Mouse (Mus musculus) layer of hippocampus, adult 2 months (tissue): Measurements from ENCODE around the gene Gtf3c1. TPM values are rescaled to one million over a fixed set of nuclear protein-coding genes. Genes with fewer than 3 reads are reported as not detected.

Experiments
- DNase-seq, 2 experiments: peaks; one replicate each; pipeline ENCODE4 v3.0.0; 2022; ENCODE audit warnings: low spot score in 2 of 2
- H3K27ac ChIP-seq: fragments of 200-600 bp; 2 replicates; pipeline ENCODE4 v1.8.1; 2022
- H3K4me3 ChIP-seq: fragments of 200-600 bp; 2 replicates; pipeline ENCODE4 v1.8.1; 2022; ENCODE audit warnings: mild to moderate bottlenecking
- CTCF ChIP-seq: fragments of 200-600 bp; conservative IDR thresholded peaks from 2 replicates; pipeline ENCODE4 v1.8.1; 2022; ENCODE audit warnings: antibody characterized with exemption, mild to moderate bottlenecking, moderate library complexity
- long read RNA-seq, 2 experiments: library from polyadenylated mRNA; stranded (forward); transcript quantifications; one replicate each; pipeline ENCODE4 v2.0.0; 2021; ENCODE audit warnings: borderline mapping rate in 2 of 2
- total RNA-seq, 2 experiments: library from RNA; stranded (reverse); gene quantifications; 2 replicates each; pipeline ENCODE4 v1.2.3; 2021

Gene Gtf3c1
- total RNA-seq: 100 to 1,000 TPM; 108 to 113 TPM
- long read RNA-seq, experiment 1, full-length matches to known transcripts: 26 of 54 reads
- long read RNA-seq, experiment 1, partial matches to known transcripts: 23 of 54 reads
- long read RNA-seq, experiment 1, other reads (novel, unspliced or antisense): 5 of 54 reads
- long read RNA-seq, experiment 2, full-length matches to known transcripts: 44 of 88 reads
- long read RNA-seq, experiment 2, partial matches to known transcripts: 33 of 88 reads
- long read RNA-seq, experiment 2, other reads (novel, unspliced or antisense): 11 of 88 reads

- peak within 1 kb of the TSS; percentile 100 for H3K4me3 ChIP-seq
- peak within 1 kb of the TSS; percentile 97 for H3K27ac ChIP-seq
- peak; percentile 100 for DNase-seq
- TF ChIP-seq CTCF: 0 out of 2 replicates have a peak, but pooled peaks have one; percentile 1
Measured at GRCm38 (mm10) chr7:125707593-125708022, at the start of gene Gtf3c1, which contains the start of gene D430042O09Rik. Gene Gtf3c1, minus strand, starts transcription at chr7:125707780. Gene D430042O09Rik, plus strand, starts transcription at chr7:125707888.

DNA sequence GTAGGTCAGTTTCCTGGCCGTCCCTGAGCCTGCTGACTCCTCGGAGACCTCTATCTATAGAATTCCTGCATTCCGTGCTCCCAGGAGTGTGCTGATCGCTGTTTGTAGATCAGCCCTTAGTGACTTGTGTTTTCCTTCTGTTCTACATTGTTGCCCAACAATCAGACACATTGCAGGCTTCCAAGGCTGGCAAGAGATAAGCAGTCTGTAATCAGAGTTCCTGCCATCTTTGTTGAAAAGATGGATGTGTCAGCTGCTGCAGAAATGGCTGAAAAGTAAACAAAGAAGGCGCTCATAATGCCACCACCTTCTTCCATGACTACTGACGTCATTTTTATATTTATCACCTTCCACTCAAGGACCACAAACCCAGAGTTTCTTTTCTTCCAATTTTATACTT is 49.2 kb upstream of the Gtf3c1 start:
- no peak for TF ChIP-seq CTCF
- Histone ChIP-seq H3K27ac (no peak overlapping the region), H3K4me3 (no peak overlapping the region)
- DNase-seq: no peak

GRCm38 (mm10) chr7:125753326-125753715 is 45.7 kb upstream of the Gtf3c1 start:
- Histone ChIP-seq H3K4me3 (no peak overlapping the region), H3K27ac (no peak overlapping the region)
- no peak for DNase-seq
- no peak for TF ChIP-seq CTCF

GRCm38 (mm10) chr7:125752699-125753325 is 45.2 kb upstream of the Gtf3c1 start:
- no peak for TF ChIP-seq CTCF
- Histone ChIP-seq H3K4me3 (no peak overlapping the region), H3K27ac (no peak overlapping the region)
- no peak for DNase-seq

- peak; percentile 90 for TF ChIP-seq CTCF
Measured at GRCm38 (mm10) chr7:125748186-125748585, 40.6 kb upstream of the Gtf3c1 start.

DNA sequence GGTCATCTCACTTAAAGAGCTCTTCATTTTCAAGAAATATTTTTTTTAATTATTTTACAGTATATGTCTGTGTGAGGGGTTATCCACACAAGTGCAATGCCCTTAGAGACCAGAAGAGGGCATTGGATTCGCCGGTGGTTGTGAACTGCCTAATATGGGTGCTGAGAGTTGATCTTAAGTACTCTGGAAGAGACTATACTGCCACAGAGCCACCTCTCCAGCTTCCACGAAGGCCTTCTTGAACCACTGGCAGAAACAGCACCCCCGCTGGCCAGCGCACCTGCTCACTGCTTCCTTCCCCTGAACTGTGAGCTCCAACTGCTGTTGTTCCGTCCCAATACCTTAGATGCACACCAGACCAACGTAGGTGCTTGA is 39.7 kb upstream of the Gtf3c1 start:
- DNase-seq: no peak
- peak; percentile 66 for TF ChIP-seq CTCF
- H3K4me3 ChIP-seq: no peak overlapping the region
- no peak overlapping the region for H3K27ac ChIP-seq

More at GRCm38 (mm10) chr7:125748186-125748585, 40.6 kb upstream of the Gtf3c1 start:
- peak in 1 of 2 experiments; percentile 23 for DNase-seq
- H3K4me3 ChIP-seq: no peak overlapping the region
- no peak overlapping the region for H3K27ac ChIP-seq

GRCm38 (mm10) chr7:125746621-125747315 is 39.2 kb upstream of the Gtf3c1 start:
- no peak for DNase-seq
- H3K27ac ChIP-seq: no peak overlapping the region
- TF ChIP-seq CTCF: no peak
- H3K4me3 ChIP-seq: no peak overlapping the region

- no peak overlapping the region for H3K4me3 ChIP-seq
- TF ChIP-seq CTCF: no peak
- DNase-seq: no peak
- H3K27ac ChIP-seq: no peak overlapping the region
Measured at GRCm38 (mm10) chr7:125744774-125745173, 37.2 kb upstream of the Gtf3c1 start.

DNA sequence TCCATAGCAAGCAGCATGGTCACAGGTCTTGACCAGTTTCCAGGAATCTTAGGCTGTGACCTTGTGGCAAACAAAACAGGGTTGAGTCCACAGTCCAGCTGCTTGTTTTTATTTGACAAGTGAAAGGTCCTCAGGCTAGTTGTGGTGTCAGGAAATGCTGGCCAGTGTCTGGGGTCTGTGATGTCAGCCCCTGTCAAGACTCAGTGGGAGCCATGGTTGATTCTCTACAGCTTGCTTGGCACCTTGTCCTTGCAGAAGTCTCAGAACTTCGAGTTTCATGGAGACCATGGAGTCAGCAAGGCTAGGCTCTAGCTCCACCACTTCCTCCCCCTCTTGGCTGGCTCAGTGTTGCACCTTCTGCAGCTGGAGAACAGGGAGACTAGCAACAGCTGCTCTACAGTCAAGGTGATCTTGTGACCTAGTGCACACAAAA is 33.7 kb upstream of the Gtf3c1 start:
- DNase-seq: no peak
- no peak for TF ChIP-seq CTCF
- no peak overlapping the region for H3K27ac ChIP-seq
- H3K4me3 ChIP-seq: no peak overlapping the region

DNA sequence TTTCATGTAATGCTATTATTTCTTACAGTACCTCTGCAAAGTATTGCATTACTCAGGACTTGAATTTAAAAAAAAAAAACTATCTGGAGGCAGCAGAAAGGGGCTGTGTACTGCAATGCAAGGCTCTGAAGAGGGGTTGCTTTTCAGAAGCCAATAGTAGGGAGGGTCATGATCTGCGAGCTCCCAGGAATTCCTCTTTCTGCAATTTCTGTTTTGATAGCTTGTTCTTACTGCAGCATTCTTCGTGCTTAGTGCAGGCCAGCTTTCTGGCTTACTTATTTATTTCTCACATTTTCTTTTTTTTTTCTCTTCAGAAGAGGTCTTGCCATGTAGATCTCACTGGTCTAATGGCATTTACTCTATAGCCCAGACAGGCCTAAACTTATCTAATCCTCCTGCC is 32.9 kb upstream of the Gtf3c1 start:
- no peak for DNase-seq
- no peak overlapping the region for H3K4me3 ChIP-seq
- no peak overlapping the region for H3K27ac ChIP-seq
- no peak for TF ChIP-seq CTCF

DNA sequence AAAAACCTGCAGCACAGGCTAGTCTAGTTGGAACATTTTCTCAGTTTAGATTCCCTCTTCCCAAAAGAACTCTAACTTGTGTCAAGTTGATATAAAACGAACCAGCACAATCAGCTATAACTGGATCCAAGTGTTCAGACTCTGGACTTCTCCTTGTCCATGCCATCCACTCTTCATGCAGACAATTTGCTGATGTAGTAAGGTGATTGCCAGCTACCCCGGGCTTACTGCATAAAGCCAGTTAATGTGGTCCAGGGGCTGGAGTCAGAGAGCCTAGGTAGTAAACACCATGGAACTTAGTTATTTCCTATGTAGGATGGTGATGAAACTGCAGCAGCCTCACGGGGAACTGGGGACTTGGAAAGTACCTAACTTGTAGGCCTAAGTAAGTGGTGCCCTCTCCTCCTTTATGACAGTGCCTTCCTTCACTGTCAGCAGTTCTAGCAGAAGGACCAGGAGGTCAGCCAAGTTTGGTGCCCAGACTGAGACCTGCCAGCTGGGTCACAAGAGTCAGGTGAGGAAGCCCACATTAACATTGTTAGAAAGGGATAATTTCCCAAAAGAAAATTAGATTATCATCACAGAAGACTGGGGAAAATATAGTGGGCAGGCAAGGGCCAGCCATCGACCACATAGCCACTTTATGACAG is 28.9 kb upstream of the Gtf3c1 start:
- no peak overlapping the region for H3K27ac ChIP-seq
- no peak for DNase-seq
- no peak overlapping the region for H3K4me3 ChIP-seq
- TF ChIP-seq CTCF: no peak

DNA sequence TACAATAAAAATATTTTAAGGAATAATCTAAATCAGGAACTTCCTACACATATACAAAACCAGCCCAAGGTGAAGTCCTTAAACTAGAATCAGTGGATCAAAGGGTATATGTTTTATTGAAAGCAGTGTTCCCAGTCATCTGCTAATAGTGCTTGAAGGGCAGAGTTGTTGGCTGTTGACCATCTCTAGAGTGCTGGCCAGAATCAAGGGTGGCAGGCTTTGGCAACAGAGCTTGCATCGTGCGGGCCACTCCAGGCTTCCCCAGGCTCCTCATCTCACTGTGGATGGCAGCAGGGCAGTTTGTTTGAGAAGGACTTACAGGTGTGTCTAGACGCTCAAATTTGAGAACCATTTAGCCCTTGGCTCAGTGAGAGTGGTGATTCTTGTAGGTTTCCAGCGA is 26.2 kb upstream of the Gtf3c1 start:
- Histone ChIP-seq H3K4me3 (no peak overlapping the region), H3K27ac (no peak overlapping the region)
- DNase-seq: no peak
- no peak for TF ChIP-seq CTCF

GRCm38 (mm10) chr7:125731679-125732078 is 24.1 kb upstream of the Gtf3c1 start:
- TF ChIP-seq CTCF: no peak
- Histone ChIP-seq H3K27ac (no peak overlapping the region), H3K4me3 (no peak overlapping the region)
- DNase-seq: no peak
